ENCODE assay signal across 24 mouse cellular contexts in genomic region chr15:31628180-31628579, GRCm38 (mm10). TPM values are rescaled to one million over a fixed set of nuclear protein-coding genes. Genes with fewer than 3 reads are reported as not detected.
DNase-seq lines count a peak whose midpoint lies in the region; ATAC-seq and TF ChIP-seq lines count a peak whose summit lies in the region.
"Had no signal": no experiment of that assay in that cellular context is flagged by ENCODE, and none has a peak within 500 bp of the region (broad histone marks: within the 10 kb centered on the region; RNA-seq: fewer than 3 reads in every experiment).

No protein-coding gene starts in this region.

- H3K9ac ChIP-seq in neural tube, embryonic 13.5 days = no peak overlapping the region
- H3K9ac ChIP-seq in forebrain, embryonic 13.5 days = no peak overlapping the region
- no peak overlapping the region for H3K9ac ChIP-seq in forebrain, postnatal 0 days
- H3K9ac ChIP-seq: embryonic facial prominence, embryonic 13.5 days; limb, embryonic 12.5 days; liver, embryonic 13.5 days; lung, embryonic 15.5 days had no signal

- peaks cover 22% of the 10 kb centered on the region for H3K4me1 ChIP-seq in neural tube, embryonic 13.5 days (replicated peaks)
- H3K4me1 ChIP-seq in forebrain, embryonic 13.5 days = peaks cover 19% of the 10 kb centered on the region
- peaks cover 12% of the 10 kb centered on the region; the same call in 1 of the 2 replicates for H3K4me1 ChIP-seq in forebrain, postnatal 0 days (ENCODE audit: insufficient read depth)
- H3K4me1 ChIP-seq: liver, embryonic 13.5 days had no signal

- no peak overlapping the region for H3K4me3 ChIP-seq in layer of hippocampus, adult 2 months
- no peak overlapping the region for H3K4me3 ChIP-seq in neural tube, embryonic 13.5 days
- no peak overlapping the region for H3K4me3 ChIP-seq in forebrain, embryonic 13.5 days
- no peak overlapping the region for H3K4me3 ChIP-seq in forebrain, postnatal 0 days (ENCODE audit: low read depth, low read length)
- H3K4me3 ChIP-seq: embryonic facial prominence, embryonic 13.5 days; erythroblast, embryonic 14.5 days; gastrocnemius, adult 2 months; limb, embryonic 12.5 days; liver, embryonic 13.5 days; lung, embryonic 15.5 days had no signal

- WGBS in neural tube, embryonic 13.5 days = 63% methylated on average over 10 of the region's 10 CpGs
- WGBS in forebrain, embryonic 13.5 days = 53% methylated on average over 10 of the region's 10 CpGs
- 41% methylated on average over 10 of the region's 10 CpGs for WGBS in forebrain, postnatal 0 days

- H3K9me3 ChIP-seq in neural tube, embryonic 13.5 days = no peaks in the 10 kb centered on the region
- H3K9me3 ChIP-seq in forebrain, embryonic 13.5 days (replicated peaks) = no peaks in the 10 kb centered on the region
- no peaks in the 10 kb centered on the region for H3K9me3 ChIP-seq in forebrain, postnatal 0 days (ENCODE audit: low read length)
- H3K9me3 ChIP-seq: embryonic facial prominence, embryonic 13.5 days; limb, embryonic 12.5 days; liver, embryonic 13.5 days; lung, embryonic 15.5 days had no signal

- peak overlapping the region; percentile 68 for H3K27ac ChIP-seq in layer of hippocampus, adult 2 months
- H3K27ac ChIP-seq in neural tube, embryonic 13.5 days (replicated peaks) = 0 out of 2 replicates have a peak overlapping the region, but pooled peaks have one; percentile 49
- H3K27ac ChIP-seq in forebrain, embryonic 13.5 days = peak overlapping the region; percentile 65
- 0 out of 2 replicates have a peak overlapping the region, but pooled peaks have one; percentile 24 for H3K27ac ChIP-seq in forebrain, postnatal 0 days (ENCODE audit: low read depth, low read length)
- H3K27ac ChIP-seq: gastrocnemius, adult 2 months; limb, embryonic 12.5 days; liver, embryonic 13.5 days had no signal

- TF ChIP-seq CTCF in layer of hippocampus, adult 2 months (conservative IDR thresholded peaks at IDR 0.05) = no peak
- no peak for TF ChIP-seq CTCF in forebrain, postnatal 0 days (IDR thresholded peaks at IDR 0.05; ENCODE audit: low read depth)

- ATAC-seq in neural tube, embryonic 13.5 days (ENCODE audit: low read depth) = no peak
- ATAC-seq in forebrain, embryonic 13.5 days = peak; percentile 60; the same call in 1 of the 2 replicates
- 0 out of 2 replicates have a peak, but pooled peaks have one; percentile 14 for ATAC-seq in forebrain, postnatal 0 days
- ATAC-seq: inflammation-experienced regulatory T-cells, adult 6 months had no signal

- H3K36me3 ChIP-seq in neural tube, embryonic 13.5 days = peaks cover 9% of the 10 kb centered on the region
- H3K36me3 ChIP-seq in forebrain, embryonic 13.5 days (ENCODE audit: poor library complexity, severe bottlenecking) = peaks cover 5% of the 10 kb centered on the region; the same call in 1 of the 2 replicates
- H3K36me3 ChIP-seq in forebrain, postnatal 0 days (ENCODE audit: insufficient read depth) = no peaks in the 10 kb centered on the region
- H3K36me3 ChIP-seq: liver, embryonic 13.5 days; lung, embryonic 15.5 days had no signal

- H3K27me3 ChIP-seq in neural tube, embryonic 13.5 days = no peaks in the 10 kb centered on the region
- no peaks in the 10 kb centered on the region for H3K27me3 ChIP-seq in forebrain, embryonic 13.5 days
- H3K27me3 ChIP-seq in forebrain, postnatal 0 days (ENCODE audit: insufficient read depth, low read length) = no peaks in the 10 kb centered on the region
- H3K27me3 ChIP-seq: embryonic facial prominence, embryonic 13.5 days; limb, embryonic 12.5 days; liver, embryonic 13.5 days; lung, embryonic 15.5 days had no signal

- H3K4me2 ChIP-seq in neural tube, embryonic 13.5 days = no peak overlapping the region
- H3K4me2 ChIP-seq in forebrain, embryonic 13.5 days = no peak overlapping the region
- H3K4me2 ChIP-seq in forebrain, postnatal 0 days (ENCODE audit: low read depth) = no peak overlapping the region
- H3K4me2 ChIP-seq: limb, embryonic 12.5 days; liver, embryonic 13.5 days had no signal

- DNase-seq in layer of hippocampus, adult 2 months (ENCODE audit: low spot score in 2 of 2) = no peak
- DNase-seq in layer of hippocampus, postnatal 36 days = no peak
- no peak for DNase-seq in neural tube, embryonic 10.5 days (ENCODE audit: extremely low spot score, low spot score)
- DNase-seq in forebrain, postnatal 0 days = no peak
- DNase-seq in embryo, embryonic 10 days (ENCODE audit: low spot score) = no peak
- DNase-seq: adrenal gland, adult 2 months; cerebellum, adult 2 months; cerebellum, postnatal 25 days; embryo, embryonic 11 days; gastrocnemius, adult 2 months; heart, postnatal 4 days; kidney, adult 9 months; kidney, postnatal 14 days; liver, embryonic 13.5 days; lung, postnatal 4 days; thymus, adult 2 months; thymus, postnatal 4 days had no signal

RNA-seq across cellular contexts. Expression of gene Fam173b, which starts 26.5 kb away (rescaled TPM):
- total RNA-seq in layer of hippocampus, adult 2 months (2021) = 10 to 100 TPM; 11.2 to 11.3 TPM
- 10 to 100 TPM; 12.3 to 13.2 TPM for total RNA-seq in layer of hippocampus, postnatal 36 days (2021)
- 10.8 and 11.0 TPM in 2 replicates for polyA plus RNA-seq in neural tube, embryonic 13.5 days (2015; fragmentation: Nextera tagmentation; extraction: Ambion mirVana)
- 12.0 and 13.8 TPM in 2 replicates for polyA plus RNA-seq in forebrain, embryonic 13.5 days (2015; fragmentation: Nextera tagmentation; extraction: Ambion mirVana)
- 10.7 and 16.5 TPM in 2 replicates for total RNA-seq in forebrain, postnatal 0 days (2014; rRNA removed)
- 6.6 and 7.0 TPM in 2 replicates for polyA plus RNA-seq in forebrain, postnatal 0 days (2015; fragmentation: Nextera tagmentation; extraction: Ambion mirVana)

RNA-seq across cellular contexts. Expression of gene Cct5, which starts 26.6 kb away (rescaled TPM):
- total RNA-seq in layer of hippocampus, adult 2 months (2021) = 100 to 1,000 TPM; 236 to 247 TPM
- 100 to 1,000 TPM; 246 to 254 TPM for total RNA-seq in layer of hippocampus, postnatal 36 days (2021)
- polyA plus RNA-seq in neural tube, embryonic 13.5 days (2015; fragmentation: Nextera tagmentation; extraction: Ambion mirVana) = 542 and 545 TPM in 2 replicates
- 600 and 616 TPM in 2 replicates for polyA plus RNA-seq in forebrain, embryonic 13.5 days (2015; fragmentation: Nextera tagmentation; extraction: Ambion mirVana)
- 409 and 464 TPM in 2 replicates for total RNA-seq in forebrain, postnatal 0 days (2014; rRNA removed)
- 473 and 554 TPM in 2 replicates for polyA plus RNA-seq in forebrain, postnatal 0 days (2015; fragmentation: Nextera tagmentation; extraction: Ambion mirVana)
